Mouse (Mus musculus): Measurements from ENCODE around the gene Ctnna3. TPM values are rescaled to one million over a fixed set of nuclear protein-coding genes. Genes with fewer than 3 reads are reported as not detected.
A peak's percentile ranks its signal among the peaks of the same experiment; 100 is the strongest.

Ctnna3 gene
- polyA plus RNA-seq, 1 experiment, result 0.17 TPM

DNA sequence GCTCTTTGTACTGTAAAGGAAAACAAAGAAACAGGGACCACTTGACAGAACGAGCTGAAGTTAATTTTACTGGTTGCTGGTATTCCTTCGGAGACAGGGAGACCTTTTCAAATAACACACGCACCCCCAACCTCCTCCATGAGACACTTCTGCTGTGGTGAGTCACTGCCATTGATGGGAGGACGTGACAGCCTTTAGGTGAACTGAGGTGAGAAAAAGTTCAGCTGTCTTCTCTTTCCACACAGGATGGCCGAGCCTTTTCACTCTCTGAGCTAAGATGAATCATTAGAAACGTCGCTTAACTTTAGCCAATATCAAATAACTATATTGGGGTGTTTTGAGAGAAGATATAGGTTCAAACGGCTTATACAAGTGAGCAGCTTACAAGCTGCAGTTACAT lies 102.5 kb downstream of the Ctnna3 start:
- TF ChIP-seq POLR2A (IDR thresholded peaks at IDR 0.05; ENCODE audit: insufficient read length, low read depth) (no peak), SRF (IDR thresholded peaks at IDR 0.05; ENCODE audit: control insufficient read depth, insufficient read length, low read depth) (no peak), USF1 (IDR thresholded peaks at IDR 0.05; ENCODE audit: low read depth) (no peak), TCF3 (IDR thresholded peaks at IDR 0.05; ENCODE audit: insufficient read length, low read depth) (no peak), TCF12 (IDR thresholded peaks at IDR 0.05; ENCODE audit: insufficient read depth, poor library complexity, severe bottlenecking) (no peak), MYOD1 (IDR thresholded peaks at IDR 0.05; ENCODE audit: control insufficient read depth in 1 of 3, insufficient read length in 2 of 3, low read depth in 2 of 3) (no peak), MYOG (IDR thresholded peaks at IDR 0.05; ENCODE audit: control insufficient read depth in 1 of 3, insufficient read depth in 1 of 3, insufficient read length in 2 of 3, low read depth in 2 of 3) (no peak), E2F4 (IDR thresholded peaks at IDR 0.05; ENCODE audit: insufficient read depth) (no peak), MAX (IDR thresholded peaks at IDR 0.05; ENCODE audit: low read depth) (no peak), CEBPB (IDR thresholded peaks at IDR 0.05; ENCODE audit: insufficient read depth, poor library complexity, severe bottlenecking) (no peak), POLR2AphosphoS2 (IDR thresholded peaks at IDR 0.05; ENCODE audit: insufficient read length, low read depth) (no peak), REST (IDR thresholded peaks at IDR 0.05; ENCODE audit: insufficient read depth, insufficient read length) (no peak)
- Histone ChIP-seq H3K4me3 (no peak overlapping the region), H3K4me2 (ENCODE audit: low read depth) (no peak overlapping the region), H3K36me3 (ENCODE audit: control insufficient read depth, insufficient read depth) (no peaks in the 10 kb centered on the region), H3K27me3 (ENCODE audit: control insufficient read depth, insufficient read depth, insufficient read length) (no peaks in the 10 kb centered on the region), H3K79me2 (ENCODE audit: control insufficient read depth, insufficient read depth) (no peaks in the 10 kb centered on the region), H3ac (ENCODE audit: control insufficient read depth, insufficient read length) (no peak overlapping the region)

GRCm38 (mm10) chr10:63541754-63542153 lies 111.9 kb downstream of the Ctnna3 start:
- Histone ChIP-seq H3K4me2 (ENCODE audit: low read depth) (peak overlapping the region; percentile 28), H3K79me2 (ENCODE audit: control insufficient read depth, insufficient read depth) (no peaks in the 10 kb centered on the region), H3K27me3 (ENCODE audit: control insufficient read depth, insufficient read depth, insufficient read length) (no peaks in the 10 kb centered on the region), H3ac (ENCODE audit: control insufficient read depth, insufficient read length) (no peak overlapping the region), H3K36me3 (ENCODE audit: control insufficient read depth, insufficient read depth) (no peaks in the 10 kb centered on the region), H3K4me3 (no peak overlapping the region)
- TF ChIP-seq MYOG (IDR thresholded peaks at IDR 0.05; ENCODE audit: control insufficient read depth in 1 of 3, insufficient read depth in 1 of 3, insufficient read length in 2 of 3, low read depth in 2 of 3) (peak in 1 of 3 experiments; percentile 51), CEBPB (IDR thresholded peaks at IDR 0.05; ENCODE audit: insufficient read depth, poor library complexity, severe bottlenecking) (no peak), MAX (IDR thresholded peaks at IDR 0.05; ENCODE audit: low read depth) (peak; percentile 6), POLR2AphosphoS2 (IDR thresholded peaks at IDR 0.05; ENCODE audit: insufficient read length, low read depth) (no peak), SRF (IDR thresholded peaks at IDR 0.05; ENCODE audit: control insufficient read depth, insufficient read length, low read depth) (no peak), REST (IDR thresholded peaks at IDR 0.05; ENCODE audit: insufficient read depth, insufficient read length) (no peak), MYOD1 (IDR thresholded peaks at IDR 0.05; ENCODE audit: control insufficient read depth in 1 of 3, insufficient read length in 2 of 3, low read depth in 2 of 3) (peak in 2 of 3 experiments; percentile 29), E2F4 (IDR thresholded peaks at IDR 0.05; ENCODE audit: insufficient read depth) (no peak), TCF3 (IDR thresholded peaks at IDR 0.05; ENCODE audit: insufficient read length, low read depth) (no peak)

DNA sequence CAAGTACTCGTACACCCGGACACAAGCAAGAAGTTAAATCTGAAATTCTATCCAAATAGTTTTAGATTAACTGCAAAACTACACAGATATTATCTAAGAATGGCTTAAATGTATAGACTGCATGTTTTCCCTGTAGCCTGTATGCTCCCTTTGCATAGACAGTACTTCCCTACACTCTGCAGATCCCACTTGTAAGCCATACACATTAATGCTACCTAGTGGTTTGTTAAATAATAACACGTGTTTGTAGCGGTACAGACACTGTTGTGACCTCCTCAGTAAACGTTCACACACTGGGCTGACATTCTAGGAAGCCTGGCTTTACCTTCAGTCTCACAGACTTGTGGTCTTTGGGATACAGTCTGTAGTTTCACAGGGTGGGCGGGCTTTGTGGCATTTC lies 112.6 kb downstream of the Ctnna3 start:
- TF ChIP-seq MAX (IDR thresholded peaks at IDR 0.05; ENCODE audit: low read depth), result no peak
- TF ChIP-seq TCF3 (IDR thresholded peaks at IDR 0.05; ENCODE audit: insufficient read length, low read depth), result no peak
- TF ChIP-seq CEBPB (IDR thresholded peaks at IDR 0.05; ENCODE audit: insufficient read depth, poor library complexity, severe bottlenecking), result no peak
- TF ChIP-seq REST (IDR thresholded peaks at IDR 0.05; ENCODE audit: insufficient read depth, insufficient read length), result no peak
- TF ChIP-seq POLR2AphosphoS2 (IDR thresholded peaks at IDR 0.05; ENCODE audit: insufficient read length, low read depth), result no peak
- TF ChIP-seq E2F4 (IDR thresholded peaks at IDR 0.05; ENCODE audit: insufficient read depth), result no peak
- TF ChIP-seq USF1 (IDR thresholded peaks at IDR 0.05; ENCODE audit: low read depth), result no peak
- TF ChIP-seq MYOD1 (IDR thresholded peaks at IDR 0.05; ENCODE audit: control insufficient read depth in 1 of 3, insufficient read length in 2 of 3, low read depth in 2 of 3), result no peak
- no peak for TF ChIP-seq TCF12 (IDR thresholded peaks at IDR 0.05; ENCODE audit: insufficient read depth, poor library complexity, severe bottlenecking)
- no peak for TF ChIP-seq SRF (IDR thresholded peaks at IDR 0.05; ENCODE audit: control insufficient read depth, insufficient read length, low read depth)
- TF ChIP-seq POLR2A (IDR thresholded peaks at IDR 0.05; ENCODE audit: insufficient read length, low read depth), result no peak
- no peak for TF ChIP-seq MYOG (IDR thresholded peaks at IDR 0.05; ENCODE audit: control insufficient read depth in 1 of 3, insufficient read depth in 1 of 3, insufficient read length in 2 of 3, low read depth in 2 of 3)
- H3ac ChIP-seq (ENCODE audit: control insufficient read depth, insufficient read length), result no peak overlapping the region
- no peak overlapping the region for H3K4me3 ChIP-seq
- H3K4me2 ChIP-seq (ENCODE audit: low read depth), result peak overlapping the region; percentile 28
- no peaks in the 10 kb centered on the region for H3K27me3 ChIP-seq (ENCODE audit: control insufficient read depth, insufficient read depth, insufficient read length)
- no peaks in the 10 kb centered on the region for H3K79me2 ChIP-seq (ENCODE audit: control insufficient read depth, insufficient read depth)
- H3K36me3 ChIP-seq (ENCODE audit: control insufficient read depth, insufficient read depth), result no peaks in the 10 kb centered on the region

- no peaks in the 10 kb centered on the region for H3K27me3 ChIP-seq (ENCODE audit: control insufficient read depth, insufficient read depth, insufficient read length)
- H3K79me2 ChIP-seq (ENCODE audit: control insufficient read depth, insufficient read depth), result no peaks in the 10 kb centered on the region
- no peak overlapping the region for H3K4me3 ChIP-seq
- H3K4me2 ChIP-seq (ENCODE audit: low read depth), result peak overlapping the region; percentile 3
- H3K36me3 ChIP-seq (ENCODE audit: control insufficient read depth, insufficient read depth), result no peaks in the 10 kb centered on the region
- TF ChIP-seq TCF12 (IDR thresholded peaks at IDR 0.05; ENCODE audit: insufficient read depth, poor library complexity, severe bottlenecking) (no peak), REST (IDR thresholded peaks at IDR 0.05; ENCODE audit: insufficient read depth, insufficient read length) (no peak), MAX (IDR thresholded peaks at IDR 0.05; ENCODE audit: low read depth) (no peak), POLR2A (IDR thresholded peaks at IDR 0.05; ENCODE audit: insufficient read length, low read depth) (no peak)
- no peak overlapping the region for H3ac ChIP-seq (ENCODE audit: control insufficient read depth, insufficient read length)
Observed at GRCm38 (mm10) chr10:63566691-63567090, 136.8 kb downstream of the Ctnna3 start.

GRCm38 (mm10) chr10:63571561-63571960 lies 141.7 kb downstream of the Ctnna3 start:
- TF ChIP-seq POLR2AphosphoS2 (IDR thresholded peaks at IDR 0.05; ENCODE audit: insufficient read length, low read depth) (no peak), MAX (IDR thresholded peaks at IDR 0.05; ENCODE audit: low read depth) (no peak), TCF12 (IDR thresholded peaks at IDR 0.05; ENCODE audit: insufficient read depth, poor library complexity, severe bottlenecking) (no peak), MYOD1 (IDR thresholded peaks at IDR 0.05; ENCODE audit: control insufficient read depth in 1 of 3, insufficient read length in 2 of 3, low read depth in 2 of 3) (peak in 1 of 3 experiments; percentile 38), USF1 (IDR thresholded peaks at IDR 0.05; ENCODE audit: low read depth) (no peak), CEBPB (IDR thresholded peaks at IDR 0.05; ENCODE audit: insufficient read depth, poor library complexity, severe bottlenecking) (0 out of 2 replicates have a peak, but pooled peaks have one; percentile 20), MYOG (IDR thresholded peaks at IDR 0.05; ENCODE audit: control insufficient read depth in 1 of 3, insufficient read depth in 1 of 3, insufficient read length in 2 of 3, low read depth in 2 of 3) (no peak), E2F4 (IDR thresholded peaks at IDR 0.05; ENCODE audit: insufficient read depth) (no peak), TCF3 (IDR thresholded peaks at IDR 0.05; ENCODE audit: insufficient read length, low read depth) (no peak), POLR2A (IDR thresholded peaks at IDR 0.05; ENCODE audit: insufficient read length, low read depth) (no peak), SRF (IDR thresholded peaks at IDR 0.05; ENCODE audit: control insufficient read depth, insufficient read length, low read depth) (no peak)
- Histone ChIP-seq H3K79me2 (ENCODE audit: control insufficient read depth, insufficient read depth) (no peaks in the 10 kb centered on the region), H3ac (ENCODE audit: control insufficient read depth, insufficient read length) (no peak overlapping the region), H3K4me3 (no peak overlapping the region), H3K36me3 (ENCODE audit: control insufficient read depth, insufficient read depth) (no peaks in the 10 kb centered on the region), H3K4me2 (ENCODE audit: low read depth) (no peak overlapping the region), H3K27me3 (ENCODE audit: control insufficient read depth, insufficient read depth, insufficient read length) (no peaks in the 10 kb centered on the region)

Data from myocyte (in vitro differentiated cells).